Mouse (Mus musculus): ENCODE results near the gene Dgat2. TPM values are rescaled to one million over a fixed set of nuclear protein-coding genes. Genes with fewer than 3 reads are reported as not detected.

The Dgat2 gene
- polyA plus RNA-seq, 1 experiment from 2014 or later: 26.9 TPM

DNA sequence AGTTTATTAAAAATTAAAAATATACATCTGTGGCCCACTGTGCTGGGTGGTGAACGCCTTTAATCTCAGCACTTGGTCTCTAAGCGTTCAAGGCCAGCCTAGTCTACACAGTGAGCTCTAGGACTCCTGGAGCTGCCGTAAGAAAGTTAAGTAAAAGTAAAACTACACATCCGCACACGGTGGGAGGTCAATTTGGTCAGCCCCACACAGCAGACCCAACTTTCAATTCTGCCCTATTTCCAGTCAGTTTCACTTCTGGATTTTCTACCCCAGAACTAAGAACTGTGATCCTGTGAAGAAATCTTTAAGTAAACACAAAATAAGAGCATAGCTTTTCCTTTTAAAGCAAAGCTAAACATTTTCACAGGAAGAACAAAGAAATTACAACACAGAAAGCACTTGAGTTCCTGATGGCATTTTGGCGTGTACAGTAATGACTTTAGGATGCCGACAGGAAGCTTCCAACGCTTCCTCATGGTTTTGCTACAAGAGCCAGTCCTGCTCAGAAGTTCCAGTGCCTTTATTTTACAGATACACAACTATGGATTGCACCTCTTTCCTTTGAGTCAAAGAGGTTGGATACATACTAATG is 48.6 kb downstream of the Dgat2 start:
- H3K4me2 ChIP-seq: peak overlapping the region; percentile 3; the same call in 1 of the 2 replicates
- 84% methylated on average over 8 of the region's 8 CpGs for WGBS

DNA sequence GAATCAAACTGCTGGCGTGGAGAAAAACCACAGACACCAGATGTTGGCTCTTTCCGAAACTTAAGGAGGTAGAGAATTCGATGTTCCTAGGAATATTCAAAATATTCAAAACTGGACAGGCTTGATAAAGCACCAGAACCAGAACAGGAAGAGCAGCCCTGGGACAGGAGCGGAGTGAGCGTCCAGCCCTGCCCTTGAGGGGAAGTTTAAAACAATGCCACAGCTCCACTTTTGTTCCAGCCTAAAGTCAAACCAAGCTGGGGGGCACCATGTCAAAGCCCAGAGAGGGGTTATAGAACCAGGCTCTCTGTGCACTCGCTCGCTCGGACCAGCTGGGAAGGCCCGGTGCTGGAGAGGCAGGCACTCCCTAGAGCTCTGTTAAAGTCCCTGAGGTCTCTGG is 49.9 kb downstream of the Dgat2 start:
- ATAC-seq (replicated peaks; ENCODE audit: insufficient number of reproducible peaks, insufficient read depth, low FRiP score, low read depth): no peak
- 66% methylated on average over 9 of the region's 9 CpGs for whole genome bisulfite sequencing
- no peak overlapping the region for H3K4me3 ChIP-seq
- peak overlapping the region; percentile 77 for H3K27ac ChIP-seq
- no peaks in the 10 kb centered on the region for H3K9me3 ChIP-seq (replicated peaks)
- 0 out of 2 replicates have a peak, but pooled peaks cover 3% of the 10 kb centered on the region for H3K36me3 ChIP-seq
- peak overlapping the region; percentile 9; the same call in 1 of the 2 replicates for H3K4me2 ChIP-seq
- H3K27me3 ChIP-seq: no peaks in the 10 kb centered on the region
- peaks cover 32% of the 10 kb centered on the region for H3K4me1 ChIP-seq (replicated peaks)
- H3K9ac ChIP-seq: no peak overlapping the region

More for the DNA sequence above, 48.6 kb downstream of the Dgat2 start:
- H3K4me1 ChIP-seq (replicated peaks): peaks cover 20% of the 10 kb centered on the region
- no peaks in the 10 kb centered on the region for H3K27me3 ChIP-seq
- H3K27ac ChIP-seq: peak overlapping the region; percentile 50
- H3K9ac ChIP-seq: no peak overlapping the region
- 0 out of 2 replicates have a peak, but pooled peaks cover 3% of the 10 kb centered on the region for H3K36me3 ChIP-seq
- no peak for ATAC-seq (replicated peaks; ENCODE audit: insufficient number of reproducible peaks, insufficient read depth, low FRiP score, low read depth)
- no peaks in the 10 kb centered on the region for H3K9me3 ChIP-seq (replicated peaks)
- H3K4me3 ChIP-seq: no peak overlapping the region

DNA sequence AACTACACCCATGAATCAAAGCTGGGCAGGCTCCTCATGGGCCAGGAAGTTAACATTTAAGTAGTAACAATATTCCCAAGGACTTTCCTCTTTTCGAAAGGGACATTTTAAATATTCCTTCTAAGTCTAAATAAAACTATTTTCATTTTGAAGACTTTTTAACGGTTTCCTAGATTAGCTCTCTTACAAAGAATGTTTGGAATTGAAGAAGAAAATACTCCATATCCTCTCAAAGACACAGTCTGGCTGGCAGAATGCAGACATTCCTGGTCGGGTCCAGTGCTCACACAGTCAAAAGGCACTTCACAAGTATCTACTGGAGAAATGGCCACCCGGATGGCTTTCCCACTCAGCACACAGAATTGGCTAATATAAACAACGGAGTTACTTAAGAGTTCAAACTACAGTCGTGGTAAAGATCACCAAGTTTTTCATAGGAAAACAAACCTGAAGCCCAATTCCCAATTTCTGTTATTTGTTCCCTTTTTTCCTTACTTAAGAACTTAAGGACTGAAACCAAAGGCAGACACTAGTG is 50.6 kb downstream of the Dgat2 start:
- Histone ChIP-seq H3K4me3 (no peak overlapping the region), H3K27me3 (no peaks in the 10 kb centered on the region), H3K9me3 (replicated peaks) (no peaks in the 10 kb centered on the region), H3K4me2 (no peak overlapping the region; the same call in 1 of the 2 replicates), H3K36me3 (0 out of 2 replicates have a peak, but pooled peaks cover 3% of the 10 kb centered on the region), H3K4me1 (replicated peaks) (peaks cover 39% of the 10 kb centered on the region), H3K9ac (no peak overlapping the region), H3K27ac (peak overlapping the region; percentile 77)
- 38% methylated on average over 6 of the region's 6 CpGs for WGBS
- ATAC-seq (replicated peaks; ENCODE audit: insufficient number of reproducible peaks, insufficient read depth, low FRiP score, low read depth): no peak

DNA sequence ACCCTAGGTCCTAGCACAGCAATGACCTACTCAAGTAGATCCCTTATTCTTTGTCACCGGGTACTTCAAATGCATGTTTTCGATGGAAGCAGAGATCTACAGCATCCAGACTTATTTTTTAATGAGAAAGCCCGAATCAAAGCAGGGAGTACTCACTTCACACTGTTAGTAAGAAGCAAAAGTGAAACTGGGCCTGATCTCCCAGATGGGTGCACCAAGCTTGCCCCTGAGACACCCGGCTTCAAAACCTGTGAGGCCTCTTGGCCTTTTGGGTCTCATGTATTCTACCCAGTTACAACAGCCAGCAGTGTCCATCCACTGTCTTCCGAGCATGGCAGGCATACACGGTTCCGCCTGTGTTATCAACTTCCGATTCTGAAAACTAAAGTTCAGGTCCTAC is 53.6 kb downstream of the Dgat2 start:
- H3K36me3 ChIP-seq: no peaks in the 10 kb centered on the region
- H3K9ac ChIP-seq: no peak overlapping the region
- no peaks in the 10 kb centered on the region for H3K9me3 ChIP-seq (replicated peaks)
- H3K27me3 ChIP-seq: no peaks in the 10 kb centered on the region
- ATAC-seq (replicated peaks; ENCODE audit: insufficient number of reproducible peaks, insufficient read depth, low FRiP score, low read depth): no peak
- WGBS: 86% methylated on average over 8 of the region's 8 CpGs
- H3K4me3 ChIP-seq: no peak overlapping the region
- H3K4me2 ChIP-seq: no peak overlapping the region
- H3K27ac ChIP-seq: no peak overlapping the region
- H3K4me1 ChIP-seq (replicated peaks): peaks cover 51% of the 10 kb centered on the region

DNA sequence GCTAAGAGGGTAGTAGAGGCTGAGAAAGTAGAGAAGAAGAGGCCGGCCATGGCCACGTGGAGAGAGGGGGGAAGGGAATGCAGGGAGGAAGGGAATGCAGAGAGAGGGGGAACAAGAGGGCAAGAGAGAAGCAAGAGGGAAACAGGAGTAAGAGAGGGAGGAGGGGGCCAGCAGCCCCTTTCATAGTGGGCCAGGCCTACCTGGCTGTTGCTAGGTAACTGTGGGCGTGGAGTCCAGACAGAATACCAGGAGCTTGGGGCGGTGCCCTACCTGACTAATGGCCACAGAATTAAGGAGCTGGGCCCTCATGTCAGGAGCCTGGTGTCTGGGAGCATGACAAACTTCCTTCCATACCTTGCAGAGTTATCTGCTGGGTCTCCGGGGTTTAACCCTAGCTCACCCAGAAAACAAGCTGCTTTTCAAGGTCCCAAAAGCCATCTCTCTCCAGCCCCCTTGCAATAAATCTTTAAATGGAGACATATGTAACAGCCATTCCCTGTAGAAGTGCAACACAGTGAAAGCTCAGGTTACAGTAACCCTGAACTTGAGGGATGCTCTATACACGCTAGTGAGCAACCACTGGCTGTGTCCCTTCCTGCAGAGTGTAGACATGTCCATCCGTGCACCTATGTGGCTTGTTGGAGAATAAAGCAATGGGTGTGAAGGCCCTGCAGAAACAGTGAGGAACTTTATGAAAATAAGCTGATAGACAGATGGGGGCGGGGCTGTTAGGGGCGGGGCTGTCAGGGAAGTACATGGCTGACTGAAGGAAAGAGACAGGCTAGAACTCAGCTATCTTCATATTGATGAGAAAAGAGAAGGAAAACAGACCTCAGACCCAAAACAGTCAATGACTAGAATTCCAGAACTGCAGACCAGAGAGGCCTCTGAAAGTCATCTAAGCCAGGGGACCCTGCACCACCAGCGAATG is 54.2 kb downstream of the Dgat2 start:
- peak overlapping the region; percentile 70; the same call in 1 of the 2 replicates for H3K27ac ChIP-seq
- H3K27me3 ChIP-seq: no peaks in the 10 kb centered on the region
- H3K9ac ChIP-seq: no peak overlapping the region
- H3K4me1 ChIP-seq (replicated peaks): peaks cover 51% of the 10 kb centered on the region
- H3K4me2 ChIP-seq: no peak overlapping the region
- no peak overlapping the region for H3K4me3 ChIP-seq
- H3K9me3 ChIP-seq (replicated peaks): no peaks in the 10 kb centered on the region
- 58% methylated on average over 10 of the region's 10 CpGs for WGBS
- no peak for ATAC-seq (replicated peaks; ENCODE audit: insufficient number of reproducible peaks, insufficient read depth, low FRiP score, low read depth)
- H3K36me3 ChIP-seq: no peaks in the 10 kb centered on the region

DNA sequence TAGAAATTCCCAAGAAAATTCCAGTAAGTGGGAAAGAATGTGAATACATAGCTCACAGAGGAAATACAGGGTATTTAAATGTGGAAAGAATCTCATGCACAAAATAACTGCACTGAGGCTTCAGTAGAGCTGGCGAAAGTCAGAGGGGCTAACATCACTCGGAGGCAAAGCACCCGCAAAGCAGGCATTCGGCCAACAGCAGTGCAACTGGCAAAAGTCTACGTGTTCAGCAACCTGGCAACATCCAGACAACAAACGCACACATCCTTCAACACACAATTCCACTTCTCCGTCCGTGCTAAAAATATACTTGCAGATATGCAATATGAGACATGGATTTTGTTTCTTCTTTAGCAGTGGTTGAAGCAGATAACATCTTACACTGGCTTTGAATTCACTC is 56.5 kb downstream of the Dgat2 start:
- Histone ChIP-seq H3K4me2 (peak overlapping the region; percentile 36), H3K27ac (peak overlapping the region; percentile 78), H3K27me3 (no peaks in the 10 kb centered on the region), H3K9me3 (replicated peaks) (no peaks in the 10 kb centered on the region), H3K36me3 (no peaks in the 10 kb centered on the region), H3K9ac (no peak overlapping the region), H3K4me1 (replicated peaks) (peaks cover 53% of the 10 kb centered on the region), H3K4me3 (no peak overlapping the region)
- 17% methylated on average over 8 of the region's 8 CpGs for WGBS
- ATAC-seq (replicated peaks; ENCODE audit: insufficient number of reproducible peaks, insufficient read depth, low FRiP score, low read depth): peak; percentile 72

DNA sequence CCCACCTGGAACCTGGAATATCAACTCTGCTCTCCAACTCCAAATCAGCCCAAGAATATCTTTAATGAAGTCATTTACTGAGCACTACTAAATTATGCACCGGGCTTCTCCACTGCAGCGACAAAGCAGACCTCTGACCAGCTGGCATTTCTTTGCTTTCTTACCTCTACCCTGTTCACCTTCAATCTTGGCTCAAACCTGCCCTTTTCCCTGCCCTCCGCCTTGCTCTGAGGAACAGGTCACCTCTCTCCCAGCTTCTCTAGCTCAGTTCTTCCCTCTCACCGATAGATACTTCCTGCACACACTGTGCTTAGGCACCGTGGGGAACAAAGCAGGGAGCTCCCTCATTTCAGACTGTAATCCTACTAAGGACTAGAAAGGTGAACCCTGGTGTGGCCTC is 59.9 kb downstream of the Dgat2 start:
- Histone ChIP-seq H3K27me3 (no peaks in the 10 kb centered on the region), H3K36me3 (no peaks in the 10 kb centered on the region), H3K9ac (no peak overlapping the region), H3K27ac (0 out of 2 replicates have a peak overlapping the region, but pooled peaks have one; percentile 27), H3K4me3 (no peak overlapping the region), H3K4me2 (no peak overlapping the region), H3K9me3 (replicated peaks) (no peaks in the 10 kb centered on the region), H3K4me1 (replicated peaks) (peaks cover 44% of the 10 kb centered on the region)
- ATAC-seq (replicated peaks; ENCODE audit: insufficient number of reproducible peaks, insufficient read depth, low FRiP score, low read depth): no peak
- WGBS: 73% methylated on average over 5 of the region's 5 CpGs

DNA sequence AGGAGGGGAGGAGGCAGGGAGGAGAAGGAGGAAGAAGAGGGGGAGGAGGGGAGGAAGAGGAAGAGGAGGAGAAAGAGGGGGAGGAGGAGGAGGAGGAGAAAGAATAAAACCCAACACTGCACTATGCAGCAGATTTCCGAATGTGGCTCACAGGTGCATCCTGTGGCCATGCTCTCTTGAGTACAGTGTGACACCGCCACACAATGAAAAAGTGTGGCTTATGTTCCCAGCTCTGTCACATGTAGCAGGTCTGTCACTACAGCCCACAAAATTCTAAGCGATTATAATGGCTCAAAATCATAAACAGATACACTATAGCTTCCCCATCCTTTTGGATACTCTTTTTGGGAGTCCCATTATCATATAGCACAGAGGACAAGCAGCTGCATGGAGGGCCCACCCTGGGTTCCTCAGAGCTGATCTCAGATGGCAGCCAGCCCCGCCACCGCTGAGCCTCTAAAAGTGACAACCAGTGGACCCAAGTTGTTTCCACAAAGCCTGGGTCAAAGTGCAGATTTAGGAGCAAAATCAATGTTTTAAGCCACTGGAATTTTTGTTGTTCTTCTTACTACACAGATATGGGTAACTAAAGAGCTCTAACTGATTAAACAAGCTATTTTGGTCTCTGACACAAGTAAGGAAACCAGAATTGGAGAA is 61.5 kb downstream of the Dgat2 start:
- Histone ChIP-seq H3K36me3 (no peaks in the 10 kb centered on the region), H3K4me2 (no peak overlapping the region), H3K27me3 (no peaks in the 10 kb centered on the region), H3K4me3 (no peak overlapping the region), H3K9ac (no peak overlapping the region), H3K4me1 (replicated peaks) (peaks cover 30% of the 10 kb centered on the region), H3K27ac (peak overlapping the region; percentile 46; the same call in 1 of the 2 replicates), H3K9me3 (replicated peaks) (no peaks in the 10 kb centered on the region)
- WGBS: 78% methylated on average over 5 of the region's 5 CpGs
- no peak for ATAC-seq (replicated peaks; ENCODE audit: insufficient number of reproducible peaks, insufficient read depth, low FRiP score, low read depth)

DNA sequence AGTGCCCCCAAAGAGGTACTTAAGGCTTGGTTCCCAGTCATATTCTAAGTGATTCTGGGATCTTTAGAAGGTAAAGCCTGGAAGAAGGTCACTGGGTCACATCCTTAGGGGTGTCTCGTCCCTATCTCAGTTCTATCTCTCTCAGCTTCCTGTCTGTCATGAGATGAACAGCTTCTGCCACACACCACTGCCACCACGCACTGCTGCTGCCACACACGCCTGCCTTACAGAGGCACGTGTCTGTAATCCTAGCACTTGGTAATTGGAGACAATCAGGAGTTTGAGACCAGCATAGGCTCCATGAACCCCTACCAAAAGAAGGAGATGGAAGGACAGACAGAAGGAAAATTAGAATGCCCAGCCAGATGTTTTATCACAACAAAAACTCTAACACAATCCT is 62.4 kb downstream of the Dgat2 start:
- H3K9me3 ChIP-seq (replicated peaks): no peaks in the 10 kb centered on the region

DNA sequence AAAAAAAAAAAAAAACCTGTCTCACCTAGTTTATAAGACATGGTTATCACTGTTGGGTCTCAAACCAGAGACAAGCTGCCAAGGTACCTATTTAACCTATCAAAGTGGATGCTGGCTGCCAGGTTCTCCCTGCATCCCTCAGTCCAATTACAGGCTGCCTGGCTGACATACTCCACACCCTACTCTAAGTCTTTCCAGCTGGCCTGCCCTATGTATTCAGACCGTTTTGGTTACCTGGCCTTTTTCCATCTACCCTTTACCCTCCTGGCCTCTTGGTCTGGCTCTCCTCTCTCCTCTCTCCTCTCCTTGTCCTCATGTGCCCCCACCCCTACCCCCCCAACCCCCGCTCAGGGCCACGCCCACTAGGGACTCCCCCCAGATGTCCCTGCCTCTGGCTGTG is 65.7 kb downstream of the Dgat2 start:
- no peak for ATAC-seq (replicated peaks; ENCODE audit: insufficient number of reproducible peaks, insufficient read depth, low FRiP score, low read depth)
- Histone ChIP-seq H3K36me3 (no peaks in the 10 kb centered on the region), H3K9ac (no peak overlapping the region), H3K4me3 (no peak overlapping the region), H3K27me3 (no peaks in the 10 kb centered on the region), H3K9me3 (replicated peaks) (no peaks in the 10 kb centered on the region), H3K27ac (no peak overlapping the region), H3K4me2 (no peak overlapping the region), H3K4me1 (replicated peaks) (peaks cover 24% of the 10 kb centered on the region)
- WGBS: 66% methylated on average over 3 of the region's 3 CpGs

More for the DNA sequence above, 62.4 kb downstream of the Dgat2 start:
- Histone ChIP-seq H3K9ac (no peak overlapping the region), H3K4me2 (no peak overlapping the region), H3K36me3 (no peaks in the 10 kb centered on the region), H3K4me1 (replicated peaks) (peaks cover 30% of the 10 kb centered on the region), H3K4me3 (no peak overlapping the region), H3K27ac (no peak overlapping the region), H3K27me3 (no peaks in the 10 kb centered on the region)
- ATAC-seq (replicated peaks; ENCODE audit: insufficient number of reproducible peaks, insufficient read depth, low FRiP score, low read depth): no peak
- 53% methylated on average over 4 of the region's 4 CpGs for WGBS
